Mouse (Mus musculus): ENCODE results near the gene Myo9a.
"Not testable (repeated sequence)": the region's sequence is repeated elsewhere in the genome, so short reads cannot be mapped to it uniquely, and the experiment has no call there.

The Myo9a gene

DNA sequence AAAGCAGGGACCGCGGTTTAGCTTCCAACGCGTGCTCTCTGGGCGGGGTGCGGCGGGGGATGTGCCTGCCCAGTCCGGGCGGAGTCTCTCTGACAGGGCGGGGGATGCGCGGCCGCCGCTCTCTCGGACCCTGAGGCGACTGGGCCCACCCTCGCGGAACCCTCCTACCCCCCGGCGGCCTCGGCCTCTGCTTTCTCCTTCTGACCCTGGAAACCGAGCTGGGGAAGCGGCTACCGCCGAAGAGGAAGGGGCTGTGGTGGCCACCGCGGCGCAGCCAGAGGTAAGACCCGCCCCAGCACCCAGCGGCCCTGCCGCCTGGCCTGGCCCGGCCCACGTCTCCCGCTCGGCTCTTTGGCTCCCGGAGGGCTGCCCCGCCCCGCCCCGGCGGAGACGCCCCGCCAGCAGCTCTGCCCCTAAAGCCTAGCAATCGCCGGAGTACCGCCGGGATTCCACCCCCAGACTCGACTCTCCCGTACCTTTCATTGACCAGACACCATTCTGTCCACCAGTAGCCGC, 428 bp downstream of the Myo9a start:
- peak; percentile 89 for DNase-seq (ENCODE audit: low read depth)

DNA sequence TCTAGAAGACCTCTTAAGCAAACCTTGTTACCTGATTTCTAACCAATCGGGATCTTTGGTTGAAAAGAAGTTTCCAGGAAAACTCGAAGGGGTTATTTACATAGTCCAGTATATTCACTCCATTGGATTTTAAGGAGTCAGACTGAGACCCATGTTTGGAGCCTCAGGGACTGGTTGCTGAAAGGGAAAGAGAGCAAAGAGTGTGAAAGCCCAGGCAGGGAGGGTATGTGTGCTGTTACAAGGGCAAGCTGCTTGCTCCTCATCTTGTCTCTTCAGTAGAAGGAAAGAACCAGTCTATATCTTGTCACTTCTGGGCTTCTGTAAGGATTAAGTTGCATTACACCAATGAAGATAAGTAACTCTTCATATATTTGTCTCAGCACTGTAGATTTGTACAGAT, 1.3 kb downstream of the Myo9a start:
- peak; percentile 32 for DNase-seq (ENCODE audit: low read depth)

DNA sequence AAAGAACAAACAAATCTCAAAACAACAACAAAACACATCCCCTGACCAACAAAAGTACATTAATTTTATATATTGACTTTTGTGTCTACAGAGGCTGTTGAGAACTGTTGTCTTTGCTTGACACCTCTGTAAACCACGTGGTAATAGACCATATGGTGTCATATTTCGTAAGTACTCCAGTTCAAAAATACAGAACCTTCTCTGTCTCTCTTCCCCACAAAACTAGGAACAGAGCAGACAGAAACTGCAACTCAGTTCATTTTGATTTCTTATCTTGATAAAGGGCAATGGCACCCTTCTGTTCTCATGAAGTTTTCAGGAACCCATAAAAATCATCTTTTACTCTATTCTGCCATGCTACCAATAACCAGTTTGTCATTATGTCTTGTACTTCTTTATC, 4.5 kb downstream of the Myo9a start:
- no peak for DNase-seq (ENCODE audit: low read depth)

DNA sequence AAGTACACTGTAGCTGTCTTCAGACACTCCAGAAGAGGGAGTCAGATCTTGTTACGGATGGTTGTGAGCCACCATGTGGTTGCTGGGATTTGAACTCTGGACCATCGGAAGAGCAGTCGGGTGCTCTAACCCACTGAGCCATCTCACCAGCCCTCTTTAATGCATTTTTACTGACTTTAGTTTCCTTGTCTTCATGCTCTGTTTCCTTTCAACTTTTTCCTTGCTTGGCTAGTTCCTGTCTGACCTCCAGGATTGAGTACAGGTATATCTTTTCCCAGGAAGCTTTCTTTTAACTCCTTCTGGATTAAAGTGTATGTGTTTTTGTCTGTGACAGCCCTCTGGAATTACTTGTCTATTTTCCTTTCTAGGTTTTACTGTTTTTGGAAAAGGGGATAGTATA, 6.3 kb downstream of the Myo9a start:
- not testable (repeated sequence) for DNase-seq (ENCODE audit: low read depth)

DNA sequence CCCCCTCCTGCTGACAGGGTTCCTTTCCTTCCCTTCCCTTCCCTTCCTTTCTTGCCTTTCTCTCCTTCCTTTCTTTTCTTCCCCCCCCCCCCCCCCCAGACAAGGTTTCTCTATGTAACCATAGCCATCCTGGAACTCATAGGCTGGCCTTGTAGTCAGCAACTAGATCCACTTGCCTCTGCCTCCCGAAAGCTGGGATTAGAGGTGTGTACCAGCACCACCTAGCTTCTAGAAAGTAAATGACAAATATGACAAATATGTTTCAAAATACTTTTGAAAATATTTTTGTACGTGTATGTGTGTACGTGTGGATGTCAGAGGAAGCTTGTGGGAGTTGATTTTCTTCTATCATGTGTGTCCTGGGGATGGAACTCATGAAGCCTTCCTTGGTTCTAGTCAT, 9.8 kb downstream of the Myo9a start:
- DNase-seq (ENCODE audit: low read depth), result peak; percentile 30

DNA sequence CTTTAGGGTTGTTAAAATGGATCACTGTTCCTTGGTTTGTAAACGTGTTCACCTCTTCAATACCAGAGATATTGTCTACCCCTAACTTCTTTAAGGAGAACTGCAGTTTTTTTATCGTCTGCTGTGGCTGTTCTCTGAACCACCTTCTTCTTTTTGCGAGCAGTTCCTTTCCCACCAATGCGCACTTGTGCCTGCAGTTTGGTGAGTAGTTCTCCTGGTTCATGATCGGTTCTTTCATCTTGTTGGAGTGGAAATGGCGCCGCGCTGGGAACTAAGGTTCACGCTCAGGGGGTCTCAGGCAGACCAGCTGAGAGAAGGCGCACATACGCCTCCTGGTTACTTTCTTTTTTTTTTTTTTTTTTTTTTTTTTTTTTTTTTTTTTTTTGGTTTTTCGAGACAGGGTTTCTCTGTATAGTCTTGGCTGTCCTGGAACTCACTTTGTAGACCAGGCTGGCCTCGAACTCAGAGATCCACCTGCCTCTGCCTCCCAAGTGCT, 16.3 kb downstream of the Myo9a start:
- not testable (repeated sequence) for DNase-seq (ENCODE audit: low read depth)

DNA sequence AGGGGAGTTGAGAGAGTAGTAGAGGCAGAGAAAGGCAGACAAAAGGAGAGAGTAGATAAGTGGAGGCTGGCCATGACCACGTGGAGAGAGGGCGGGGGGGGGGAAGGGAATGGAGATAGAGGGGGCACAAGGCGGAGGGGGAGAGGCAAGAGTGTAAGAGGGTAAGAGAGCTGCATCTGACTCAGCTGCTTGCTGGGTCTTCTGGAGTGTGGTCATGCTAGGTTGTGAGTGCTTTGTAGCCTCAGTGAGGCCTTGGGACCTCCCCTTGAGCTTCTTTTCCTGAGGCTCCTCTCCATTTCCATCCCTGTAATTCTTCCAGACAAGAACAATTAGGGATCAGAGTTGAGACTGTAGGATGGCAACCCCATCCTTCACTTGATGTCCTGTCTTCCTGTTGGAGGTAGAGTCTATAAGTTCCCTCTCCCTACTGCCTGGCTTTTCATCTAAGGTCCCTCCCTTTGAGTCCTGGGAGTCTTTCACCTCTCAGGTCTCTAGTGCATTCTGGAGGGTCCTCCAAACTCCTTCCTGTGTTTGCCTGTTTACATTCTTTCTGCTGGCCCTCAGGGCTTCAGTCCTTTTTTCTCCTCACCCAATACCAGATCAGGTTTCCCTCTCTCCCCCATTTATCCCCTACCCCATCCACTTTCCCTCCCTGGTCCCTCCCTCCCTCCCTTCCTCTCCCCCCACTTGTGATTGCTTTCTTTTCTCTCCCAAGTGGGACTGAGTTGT, 55.5 kb downstream of the Myo9a start:
- not testable (repeated sequence) for DNase-seq (ENCODE audit: low read depth)

DNA sequence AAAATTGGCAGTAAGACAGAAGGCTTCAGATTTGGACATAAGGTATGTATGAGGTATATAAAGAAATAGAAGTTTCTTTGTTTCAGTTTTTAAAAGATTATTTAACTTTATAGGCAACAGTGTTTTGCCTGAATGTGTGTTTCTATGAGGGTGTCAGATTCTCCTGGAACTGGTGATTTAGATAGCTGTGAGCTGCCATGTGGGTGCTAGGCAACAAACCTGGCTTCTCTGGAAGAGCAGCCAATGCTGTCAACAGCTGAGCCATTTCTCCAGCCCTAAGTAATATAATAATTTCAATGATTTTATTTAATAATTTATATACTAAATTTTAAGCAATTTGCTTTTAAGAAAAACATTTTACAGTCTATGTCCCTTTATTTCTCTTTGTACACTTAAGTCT, 133.9 kb downstream of the Myo9a start:
- no peak for DNase-seq (ENCODE audit: low read depth)

DNA sequence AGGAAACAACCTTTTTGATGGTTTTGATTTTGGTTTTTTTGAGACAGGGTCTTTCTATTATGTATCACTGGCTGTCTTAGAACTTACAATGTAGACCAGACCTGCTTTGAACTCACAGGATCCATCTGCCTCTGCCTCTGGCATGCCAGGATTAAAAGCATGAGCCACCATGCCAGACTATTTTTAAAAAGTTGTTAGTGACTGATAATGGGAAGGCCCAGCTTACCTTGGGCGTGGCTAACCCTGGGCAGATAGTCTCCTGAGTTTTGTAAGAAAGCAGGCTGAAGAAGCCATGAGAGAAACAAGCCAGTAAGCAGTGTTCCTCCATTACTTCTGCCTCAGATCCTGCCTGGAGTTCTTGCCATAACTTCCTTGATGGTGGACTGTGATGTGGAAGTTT, 152.7 kb downstream of the Myo9a start:
- DNase-seq (ENCODE audit: low read depth), result no peak

DNA sequence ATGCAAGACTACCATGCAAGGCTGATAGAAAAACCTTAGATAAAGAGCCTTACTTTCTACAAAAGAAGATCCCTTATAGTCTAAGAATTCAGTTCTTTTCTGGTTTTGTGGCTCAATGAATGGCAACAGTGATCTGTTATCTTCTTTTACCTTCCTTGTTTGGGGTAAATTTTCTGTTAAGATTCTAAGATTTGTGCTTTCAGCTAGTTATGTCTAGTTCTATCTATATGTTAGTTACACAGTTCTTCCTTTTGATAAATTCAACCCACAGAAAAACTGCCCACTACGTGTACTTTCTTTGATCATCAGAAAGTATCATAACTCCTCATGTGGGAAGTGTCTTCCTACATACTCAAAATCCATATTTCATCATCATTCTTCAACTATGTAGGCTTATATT, 164.1 kb downstream of the Myo9a start:
- no peak for DNase-seq (ENCODE audit: low read depth)

DNA sequence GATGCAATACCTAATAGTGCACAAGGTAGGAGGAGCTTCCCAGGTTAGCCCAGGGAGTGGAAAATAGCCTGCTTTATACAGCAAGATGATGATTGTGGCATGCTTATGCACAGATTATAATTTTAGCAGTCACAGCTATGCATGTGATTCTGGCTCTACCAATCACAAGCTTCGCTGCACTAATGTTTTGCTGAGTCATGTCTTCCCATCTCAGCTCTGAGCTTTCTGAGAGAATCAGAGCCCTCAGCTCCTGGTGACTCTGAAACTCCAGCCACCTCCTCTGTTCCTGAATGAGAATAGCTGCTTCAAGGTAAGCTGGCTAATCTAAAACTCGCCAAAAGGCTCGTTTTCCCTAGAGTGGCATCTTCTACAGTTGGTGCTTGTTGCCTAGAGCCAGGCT, 179.6 kb downstream of the Myo9a start:
- DNase-seq (ENCODE audit: low read depth), result no peak

DNA sequence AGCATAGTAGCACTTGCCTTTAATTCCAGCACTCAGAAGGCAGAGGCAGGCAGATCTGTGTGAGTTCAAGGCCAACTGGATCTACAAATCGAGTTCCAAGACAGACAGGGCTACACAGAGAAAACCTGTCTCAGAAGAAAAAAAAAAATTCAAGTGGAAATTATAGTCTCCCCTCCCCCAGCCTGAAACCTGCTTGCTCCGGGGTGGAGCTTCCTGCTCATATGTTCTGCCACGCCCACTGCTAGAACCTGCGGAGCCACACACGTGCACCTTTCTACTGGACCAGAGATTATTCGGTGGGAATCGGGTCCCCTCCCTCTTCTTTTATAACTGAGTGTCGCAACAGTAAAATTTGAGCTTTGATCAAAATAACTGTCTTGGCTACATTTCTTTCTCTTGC, 185.2 kb downstream of the Myo9a start:
- DNase-seq (ENCODE audit: low read depth), result peak; percentile 67

DNA sequence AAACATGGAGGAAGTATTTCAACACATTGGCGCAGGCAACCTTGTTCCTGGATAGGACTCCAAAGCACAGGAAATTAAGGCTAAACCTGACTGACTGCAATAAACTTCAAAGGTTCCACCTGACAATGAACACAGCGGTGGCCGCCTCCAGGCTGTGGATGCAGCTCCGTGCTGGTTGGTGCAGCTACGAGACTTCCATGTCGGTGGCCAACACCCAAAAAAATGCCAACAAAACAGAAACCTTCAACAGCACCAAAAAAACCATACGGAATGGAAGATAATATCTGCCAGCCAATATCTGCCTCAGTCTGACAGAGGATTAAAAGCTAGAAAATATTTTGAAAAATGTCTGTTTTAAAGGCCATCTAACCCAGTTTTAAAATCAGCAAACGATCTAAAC, 187.8 kb downstream of the Myo9a start:
- DNase-seq (ENCODE audit: low read depth), result peak; percentile 53

DNA sequence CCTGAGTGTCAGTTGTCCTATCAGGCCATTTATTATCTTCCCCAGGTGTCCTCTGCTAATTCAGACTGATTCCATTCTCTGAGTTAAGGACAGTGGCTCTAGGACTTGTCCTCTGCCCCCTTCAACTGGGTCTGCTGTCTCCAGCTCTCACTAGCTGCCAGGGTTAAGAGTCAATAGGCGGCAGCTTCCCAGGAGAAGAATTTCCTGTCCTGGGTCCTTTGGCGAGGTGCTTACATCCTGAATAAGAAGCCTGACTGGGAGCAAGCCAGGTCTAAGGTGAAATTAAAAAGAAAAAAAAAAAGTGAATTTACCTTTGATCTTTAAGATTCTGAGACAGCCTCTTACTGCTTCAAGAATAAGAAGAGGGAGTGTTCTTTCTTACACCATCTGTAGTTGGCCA, 189.0 kb downstream of the Myo9a start:
- DNase-seq (ENCODE audit: low read depth), result peak; percentile 52

DNA sequence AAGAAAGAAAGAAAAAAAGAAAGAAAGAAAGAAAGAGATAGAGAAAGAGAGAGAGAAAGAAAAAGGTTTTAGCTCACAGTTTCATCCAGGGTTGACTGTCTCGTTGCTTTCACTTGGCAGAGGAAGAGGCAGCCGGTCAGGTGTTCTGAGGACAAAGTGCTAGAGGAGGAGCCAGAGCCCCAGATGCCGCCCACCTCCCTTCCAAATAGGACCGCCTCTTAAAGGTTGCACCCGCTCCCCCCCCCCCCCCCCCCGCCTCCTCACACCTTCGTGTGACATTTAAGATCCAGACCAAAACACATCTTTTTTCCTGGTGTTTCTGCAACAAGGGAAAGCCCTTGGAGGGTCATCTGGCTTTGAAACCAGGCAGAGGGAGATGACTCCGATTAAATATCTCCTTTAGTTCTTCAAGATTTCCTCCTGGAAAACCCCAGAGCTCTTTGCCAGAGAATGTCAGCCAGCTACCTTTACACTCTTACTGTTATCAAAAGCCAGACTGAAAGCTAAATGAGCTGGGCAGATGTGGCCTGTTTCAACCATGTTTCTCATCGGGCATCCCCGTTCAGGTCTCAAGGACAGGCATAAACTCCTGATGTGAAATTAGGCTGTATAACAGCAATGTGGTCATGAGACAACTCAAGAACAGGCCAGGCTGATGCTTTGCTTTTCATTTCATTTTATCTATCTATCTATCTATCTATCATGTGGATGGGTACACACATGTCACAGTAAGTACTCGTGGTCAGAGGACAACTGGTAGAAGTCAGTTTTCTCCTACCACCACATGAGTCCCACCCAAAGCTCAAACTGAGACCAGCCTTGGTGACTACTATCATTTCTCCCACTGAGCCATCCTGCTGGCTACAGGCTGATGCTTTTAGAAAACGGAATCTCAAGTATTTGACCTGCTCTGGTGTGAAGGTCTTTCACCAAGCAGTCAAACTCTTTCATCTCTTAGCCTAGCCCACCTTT, 190.5 kb downstream of the Myo9a start:
- DNase-seq (ENCODE audit: low read depth), result peak; percentile 89

DNA sequence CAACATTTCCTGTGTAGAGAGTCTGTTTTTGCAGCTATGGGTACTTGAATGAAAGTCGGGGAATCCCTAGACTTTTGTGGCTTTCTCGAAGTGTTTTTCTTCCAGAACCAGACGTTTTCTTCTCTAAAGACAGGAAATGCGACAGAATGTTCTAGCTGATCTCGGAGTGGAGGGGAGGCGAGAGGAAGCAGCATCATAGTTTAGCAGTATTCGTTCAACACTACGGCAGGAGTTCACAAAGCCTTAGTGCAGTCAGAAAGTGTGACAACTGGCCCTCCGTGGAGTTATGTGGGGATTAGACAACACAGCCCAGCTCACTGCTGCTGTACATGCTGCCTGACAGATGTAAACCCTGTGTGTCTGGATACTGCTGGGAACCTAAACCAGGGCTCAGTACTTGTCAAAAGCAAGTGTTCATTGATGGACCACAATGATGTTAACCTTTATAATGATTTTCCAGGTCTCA, 191.2 kb downstream of the Myo9a start:
- peak; percentile 94 for DNase-seq (ENCODE audit: low read depth)

DNA sequence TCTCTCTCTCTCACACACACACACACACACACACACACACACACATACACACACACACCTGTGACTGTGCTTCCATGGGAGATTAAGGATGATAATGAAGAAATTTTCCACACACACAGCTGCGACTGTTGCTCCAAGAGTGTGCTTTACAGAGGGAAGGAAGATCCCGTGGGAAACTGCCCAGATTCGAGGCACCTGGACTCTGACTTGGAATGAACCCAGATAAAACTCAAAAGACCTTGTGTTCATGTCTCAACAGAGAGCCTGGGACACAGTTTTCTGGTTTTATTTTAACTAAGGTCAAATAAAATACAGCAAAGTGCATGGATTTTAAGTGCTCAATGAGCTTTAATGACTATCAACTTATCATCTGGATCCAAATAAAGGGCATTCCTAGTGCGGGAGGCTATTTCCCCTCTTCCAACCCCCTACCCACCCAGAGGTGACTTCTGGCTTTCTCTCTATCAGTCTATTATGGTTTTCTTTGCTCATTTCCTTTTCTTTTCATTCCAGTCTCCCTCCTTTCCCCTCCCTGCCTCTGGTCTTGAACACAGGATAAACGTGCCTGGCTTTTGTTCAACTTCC, 191.9 kb downstream of the Myo9a start:
- DNase-seq (ENCODE audit: low read depth), result peak; percentile 38

DNA sequence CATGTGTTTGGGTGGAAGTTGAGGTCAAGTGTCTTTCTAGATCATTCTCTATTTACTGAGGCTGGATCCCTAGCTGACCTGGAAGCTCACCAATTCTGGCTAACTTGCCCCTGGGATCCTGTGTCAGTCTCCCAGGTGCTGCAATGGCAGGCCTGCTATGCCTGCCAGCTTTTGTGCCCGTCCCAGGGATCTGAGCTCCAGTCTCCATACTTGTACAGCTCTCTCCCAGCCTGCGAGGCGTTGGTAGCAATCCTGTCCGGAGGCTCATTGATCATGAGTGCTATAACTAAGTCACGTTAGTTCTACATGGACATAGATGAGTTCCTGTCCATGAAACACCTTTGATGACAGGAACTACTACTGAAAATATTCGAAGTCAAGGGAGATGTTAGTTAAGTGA, 193.1 kb downstream of the Myo9a start:
- no peak for DNase-seq (ENCODE audit: low read depth)

DNA sequence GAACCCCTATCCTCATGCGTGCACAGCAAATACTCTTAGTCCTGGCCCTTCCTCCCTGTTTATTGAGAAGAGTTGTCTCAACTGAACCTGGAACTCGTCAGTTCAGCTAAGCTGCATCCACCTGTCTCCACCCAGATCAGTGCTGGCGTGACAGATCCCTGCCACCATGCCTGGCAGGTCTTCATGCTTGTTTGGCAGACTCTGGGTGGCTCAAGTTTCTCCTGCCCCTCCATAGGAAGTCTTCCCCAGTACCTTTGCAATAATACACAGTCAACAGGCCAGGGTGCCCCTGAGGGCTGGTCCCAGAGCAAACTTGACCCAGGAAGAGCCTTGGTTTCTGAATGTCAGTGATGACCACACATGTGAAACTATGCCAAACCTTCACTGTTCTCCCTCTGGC, 194.5 kb downstream of the Myo9a start:
- no peak for DNase-seq (ENCODE audit: low read depth)

DNA sequence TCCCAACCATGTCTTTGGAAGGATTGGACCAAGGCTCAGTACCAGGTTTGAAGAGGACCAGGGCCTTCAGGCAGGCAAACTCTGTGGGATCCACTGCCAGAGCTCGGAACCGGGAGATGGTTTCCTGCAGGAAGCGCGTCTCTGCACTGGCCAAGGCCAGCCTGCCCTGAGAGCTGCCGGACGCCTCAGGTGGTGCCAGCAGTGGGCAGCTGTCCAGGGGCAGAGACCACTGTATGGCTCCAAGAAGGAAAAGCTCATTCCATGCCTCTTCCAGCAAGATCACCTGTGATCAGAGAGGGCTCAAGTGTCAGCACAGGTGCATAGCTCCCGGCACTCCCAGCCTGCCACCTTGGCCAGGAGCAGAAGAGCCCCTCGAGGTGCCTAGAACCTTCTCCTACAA, 196.6 kb downstream of the Myo9a start:
- no peak for DNase-seq (ENCODE audit: low read depth)

DNA sequence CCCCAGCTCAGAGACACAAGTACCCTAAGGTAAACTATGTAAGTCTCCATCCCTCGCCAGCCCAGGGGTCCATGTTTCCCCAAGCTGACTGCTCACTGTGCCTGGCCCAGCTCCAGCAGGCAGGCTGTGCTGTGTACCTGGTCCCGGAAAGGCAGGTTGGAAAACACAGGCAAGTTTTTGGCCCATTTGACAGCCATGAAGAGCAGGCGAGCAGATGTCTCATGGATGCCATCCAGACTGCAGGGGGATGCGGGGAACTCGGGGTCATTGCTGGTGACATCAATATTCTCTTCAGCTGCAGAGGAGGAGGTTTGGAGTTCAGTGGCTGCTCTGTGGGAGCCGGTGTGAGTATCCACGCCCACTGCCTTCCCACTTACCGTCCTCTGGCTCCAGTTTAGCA, 197.5 kb downstream of the Myo9a start:
- DNase-seq (ENCODE audit: low read depth), result no peak

DNA sequence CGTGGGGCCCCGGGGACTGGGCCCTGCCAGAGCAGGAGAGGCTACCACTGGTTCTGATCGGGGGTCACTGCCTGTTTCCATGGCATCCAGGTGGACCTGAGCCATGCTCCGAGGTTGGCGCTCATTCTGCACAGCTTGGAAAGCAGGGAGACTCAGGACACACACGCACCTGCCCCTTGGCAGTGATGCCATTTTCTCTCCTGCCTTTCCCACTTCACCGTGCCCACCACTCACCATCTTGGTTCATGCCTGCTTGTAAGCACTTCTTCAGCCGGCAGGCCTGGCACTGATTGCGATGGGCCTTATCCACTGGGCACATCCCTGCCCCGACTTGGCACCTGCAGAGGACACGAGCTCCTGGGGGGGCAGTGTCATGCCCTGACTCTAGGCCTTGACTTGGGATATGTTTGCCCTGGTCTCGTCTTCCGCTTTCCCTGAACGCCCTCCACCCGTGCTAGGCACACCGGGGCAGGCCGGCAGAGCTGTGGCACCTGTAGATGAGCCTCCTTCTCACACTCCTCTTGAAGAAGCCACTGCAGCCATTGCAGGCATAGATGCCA, 198.1 kb downstream of the Myo9a start:
- DNase-seq (ENCODE audit: low read depth), result no peak
